Mouse (Mus musculus) CD4-positive, CD25-positive, alpha-beta regulatory T cell, adult 4 months (primary cell): Measurements from ENCODE around the gene Sfxn1. TPM values are rescaled to one million over a fixed set of nuclear protein-coding genes. Genes with fewer than 3 reads are reported as not detected.

Experiments used
- ATAC-seq: one replicate; pipeline ENCODE4 v1.8.0; 2017
- polyA plus RNA-seq, 2 experiments: library from polyadenylated mRNA; unstranded; fragments of 100-300 nt; shearing (Covaris generic); gene quantifications; one replicate each; pipeline ENCODE4 v1.2.1; 2017

The Sfxn1 gene
- polyA plus RNA-seq, 2 experiments from 2014 or later: 45.5 to 48.1 TPM

DNA sequence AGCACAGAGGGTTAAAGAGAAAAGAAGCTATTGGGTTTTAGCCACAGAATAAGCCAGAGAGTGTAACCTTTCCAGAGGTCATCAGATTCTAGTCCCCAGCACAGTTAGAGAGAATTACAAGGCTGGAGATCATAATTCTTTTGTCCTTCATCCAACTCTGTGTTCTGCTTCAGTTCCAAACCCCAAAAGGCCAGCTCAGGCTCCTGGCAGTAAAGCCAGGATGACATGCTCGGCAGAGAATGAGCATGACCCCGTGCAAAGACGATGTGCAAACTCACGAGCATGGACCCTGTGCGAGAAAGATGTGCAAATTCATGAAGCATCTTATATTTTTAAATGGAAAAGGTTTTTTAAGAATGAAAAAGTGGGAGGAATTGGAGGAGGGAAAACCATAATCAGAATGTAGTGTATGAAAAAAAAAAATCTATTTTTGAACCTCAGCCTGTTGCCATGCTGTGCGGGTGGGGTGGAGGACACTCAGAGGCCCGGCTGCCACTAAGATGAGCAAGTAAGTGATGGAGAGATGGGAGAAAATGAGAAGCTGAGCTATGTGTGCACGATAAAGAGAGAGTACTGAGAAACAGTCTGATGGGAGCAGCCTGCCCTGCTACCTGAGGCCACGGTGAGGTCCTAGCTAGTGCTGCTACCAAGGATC lies 66.2 kb downstream of the Sfxn1 start:
- ATAC-seq: no peak

DNA sequence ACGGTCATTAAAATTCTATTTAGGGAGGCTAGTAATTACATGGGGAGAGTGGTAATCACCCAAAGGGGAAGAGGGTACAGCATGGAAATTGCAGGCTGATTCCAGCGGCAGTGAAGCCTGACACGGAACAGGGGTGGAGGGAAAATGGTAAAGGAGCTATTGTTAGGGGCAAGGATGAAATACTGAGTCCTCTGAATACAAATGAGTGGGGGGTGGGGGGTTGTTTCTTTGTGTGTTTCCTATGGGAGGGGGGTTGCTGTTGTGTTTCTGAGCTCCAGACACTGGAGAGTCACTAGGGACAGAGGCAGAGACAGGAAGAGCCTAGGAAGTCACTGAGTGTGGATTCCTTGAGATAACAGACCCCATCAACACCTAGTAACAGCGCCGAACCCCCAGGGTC lies 72.1 kb downstream of the Sfxn1 start:
- ATAC-seq: no peak

DNA sequence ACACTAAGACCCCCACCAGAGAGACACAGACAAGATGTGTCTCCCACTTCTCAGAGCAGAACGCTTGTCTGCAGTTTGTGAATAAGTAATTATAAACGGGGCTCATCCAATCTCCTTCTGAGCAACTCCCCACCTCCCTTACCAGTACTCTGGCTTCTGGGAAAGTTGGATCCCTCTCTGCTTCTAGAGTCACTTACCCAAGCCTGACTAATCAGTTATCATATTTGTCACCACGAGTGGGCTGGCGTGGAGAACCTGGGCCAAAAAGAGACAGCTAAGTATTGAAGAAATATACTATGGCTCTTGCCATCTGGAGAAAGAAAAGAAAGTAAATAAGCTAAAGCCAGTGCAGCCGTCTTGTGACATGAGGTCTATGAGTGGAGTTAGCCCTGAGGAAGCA lies 73.0 kb downstream of the Sfxn1 start:
- ATAC-seq: no peak

DNA sequence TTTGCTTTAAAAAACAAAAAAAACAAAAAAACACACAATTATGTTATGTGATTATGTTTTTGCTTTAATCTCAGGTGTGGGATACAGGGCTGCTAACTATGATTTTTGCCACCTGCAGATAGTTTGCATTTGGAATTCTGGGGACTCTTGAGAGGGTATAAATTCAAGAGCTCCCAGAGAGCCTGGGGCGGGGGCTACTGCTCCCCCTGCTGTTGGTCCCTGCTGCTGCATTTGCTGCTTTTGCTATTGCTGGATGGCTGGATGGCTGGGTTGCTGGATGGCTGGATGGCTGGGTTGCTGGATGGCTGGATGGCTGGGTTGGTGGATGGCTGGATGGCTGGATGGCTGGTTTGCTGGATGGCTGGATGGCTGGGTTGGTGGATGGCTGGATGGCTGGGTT lies 75.7 kb downstream of the Sfxn1 start:
- no peak for ATAC-seq

DNA sequence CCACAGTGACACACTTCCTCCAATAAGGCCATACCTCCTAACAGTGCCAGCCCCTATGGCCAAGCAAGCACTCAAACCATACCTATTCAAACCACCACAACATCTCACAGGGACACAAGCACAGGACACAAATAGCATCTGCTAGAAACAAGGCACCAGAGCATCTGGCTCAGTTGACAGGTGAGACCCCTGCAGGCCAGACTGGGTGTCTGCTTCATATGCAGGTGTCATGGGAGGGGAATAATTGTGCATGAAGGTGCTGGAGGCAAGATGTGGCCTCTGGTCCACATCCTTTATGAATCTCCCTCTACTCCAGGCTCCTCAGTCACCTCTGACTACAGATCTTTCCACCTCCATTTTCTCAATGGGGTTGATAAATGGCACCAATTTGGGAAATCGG lies 80.8 kb downstream of the Sfxn1 start:
- no peak for ATAC-seq

DNA sequence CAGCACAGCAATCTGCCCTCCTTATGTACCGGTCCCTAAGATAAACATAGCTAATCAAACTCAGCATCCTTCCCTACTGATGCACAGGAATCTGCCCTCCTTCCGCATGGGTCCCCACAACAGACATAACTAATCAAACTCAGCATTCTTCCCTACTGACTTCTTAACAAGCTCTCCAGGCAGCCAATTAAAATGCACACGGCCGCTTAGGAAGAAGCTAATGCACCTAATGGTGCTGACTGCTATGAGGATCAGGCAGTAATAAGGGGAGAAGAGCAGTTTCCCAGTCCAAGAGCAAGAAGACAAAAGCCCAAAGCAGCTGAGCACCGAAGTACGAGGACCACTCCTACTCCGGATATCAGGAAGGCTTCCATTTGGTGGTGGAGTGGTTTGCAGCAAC lies 81.2 kb downstream of the Sfxn1 start:
- no peak for ATAC-seq

DNA sequence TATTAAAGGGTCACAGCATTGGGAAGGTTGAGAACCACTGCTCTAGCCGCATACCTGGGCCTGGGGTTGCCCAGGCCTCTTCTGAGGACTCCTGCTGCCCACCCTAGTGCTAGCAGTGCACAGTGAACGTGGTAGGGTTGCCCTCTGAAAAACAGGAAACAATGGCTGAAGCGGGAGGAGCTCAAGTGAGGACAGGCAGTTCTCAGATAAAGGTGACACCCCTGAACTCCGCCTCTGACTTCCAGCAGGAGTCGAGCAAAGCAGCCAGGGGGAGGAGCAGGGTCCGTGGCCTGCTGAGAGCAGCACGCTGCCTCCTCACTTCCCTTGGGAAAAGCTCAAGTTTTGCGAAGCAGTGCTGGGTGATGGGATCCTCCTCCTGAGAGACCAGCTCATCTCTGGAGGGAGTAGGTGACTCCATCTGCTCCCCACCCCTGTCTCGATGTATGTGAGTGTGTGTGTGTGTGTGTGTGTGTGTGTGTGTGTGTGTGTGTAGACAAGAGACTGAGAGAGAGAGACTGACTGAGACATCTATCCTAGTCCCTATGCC lies 82.1 kb downstream of the Sfxn1 start:
- ATAC-seq: no peak

DNA sequence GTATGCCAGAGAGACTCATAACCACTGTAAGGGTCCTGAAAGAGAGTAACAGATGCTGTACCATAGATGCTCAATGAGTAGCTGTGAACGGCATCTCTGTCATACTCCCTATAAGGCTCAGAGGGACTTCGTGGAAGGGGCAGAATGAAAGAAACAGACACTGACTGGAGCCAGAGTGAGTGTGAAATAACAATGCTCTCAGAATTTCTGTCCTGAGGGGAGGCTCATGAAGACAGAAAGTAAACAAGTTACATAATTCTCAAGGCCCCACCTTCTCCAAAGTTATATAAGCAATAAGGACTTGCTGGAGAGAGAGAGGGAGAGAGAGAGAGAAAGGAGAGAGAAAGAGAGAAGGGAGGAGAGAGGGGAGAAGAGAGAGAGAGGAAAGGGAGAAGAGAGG lies 84.2 kb downstream of the Sfxn1 start:
- no peak for ATAC-seq

Other genes starting within 250 kb of the Sfxn1 start
- gene Drd1, start 16.2 kb upstream of the Sfxn1 start, polyA plus RNA-seq: not detected
- gene Hrh2, start 120.3 kb downstream of the Sfxn1 start, polyA plus RNA-seq: 10 to 100 TPM; 11.0 to 12.6 TPM